Mouse (Mus musculus): ENCODE results near the gene Pawr.

DNA sequence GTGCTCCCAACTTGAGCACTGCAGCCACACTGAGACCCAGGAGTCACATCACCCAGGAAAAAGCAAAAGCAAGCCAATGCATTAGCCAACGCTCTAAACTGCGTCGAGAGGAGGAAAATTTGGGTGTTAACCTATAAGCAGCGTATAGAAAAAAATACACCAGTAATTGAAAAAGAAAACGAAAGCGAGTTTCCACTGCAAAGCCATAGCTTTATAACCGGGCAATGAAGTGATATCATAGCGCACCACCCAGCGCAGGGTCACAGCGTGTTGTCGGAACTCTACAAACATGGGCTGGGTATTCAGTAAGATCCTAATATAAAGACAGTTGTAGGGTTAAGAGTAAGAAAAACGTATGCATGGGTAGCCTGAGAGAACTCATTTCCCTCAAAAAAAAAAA is 2.9 kb upstream of the Pawr start:
- TF ChIP-seq CTCF (IDR thresholded peaks at IDR 0.05; ENCODE audit: low read depth, low read length) (no peak), EP300 (IDR thresholded peaks at IDR 0.05; ENCODE audit: insufficient read depth, low read depth, low read length) (no peak), POLR2A (IDR thresholded peaks at IDR 0.05; ENCODE audit: insufficient read depth, low read length) (no peak)

Measured in ES-Bruce4 (cell line).